Mouse (Mus musculus) lung, postnatal 0 days (tissue): Measurements from ENCODE around the gene Gm45234.

Experiments
- CTCF ChIP-seq: IDR thresholded peaks from 2 replicates; pipeline ENCODE4 v1.5.1; 2016; ENCODE audit warnings: antibody characterized with exemption, mild to moderate bottlenecking
- EP300 ChIP-seq: IDR thresholded peaks from 2 replicates; pipeline ENCODE4 v1.6.1; 2016; ENCODE audit warnings: antibody characterized with exemption, mild to moderate bottlenecking, control low read depth

GRCm38 (mm10) chr6:124765951-124766350 is 10.1 kb upstream of the Gm45234 start:
- TF ChIP-seq CTCF (no peak), EP300 (no peak)
